Mouse (Mus musculus): Measurements from ENCODE around the gene Trpv6. TPM values are rescaled to one million over a fixed set of nuclear protein-coding genes. Genes with fewer than 3 reads are reported as not detected.
A peak's percentile ranks its signal among the peaks of the same experiment; 100 is the strongest.

Gene Trpv6
- polyA plus RNA-seq, 1 experiment from 2014 or later = 0.19 TPM

DNA sequence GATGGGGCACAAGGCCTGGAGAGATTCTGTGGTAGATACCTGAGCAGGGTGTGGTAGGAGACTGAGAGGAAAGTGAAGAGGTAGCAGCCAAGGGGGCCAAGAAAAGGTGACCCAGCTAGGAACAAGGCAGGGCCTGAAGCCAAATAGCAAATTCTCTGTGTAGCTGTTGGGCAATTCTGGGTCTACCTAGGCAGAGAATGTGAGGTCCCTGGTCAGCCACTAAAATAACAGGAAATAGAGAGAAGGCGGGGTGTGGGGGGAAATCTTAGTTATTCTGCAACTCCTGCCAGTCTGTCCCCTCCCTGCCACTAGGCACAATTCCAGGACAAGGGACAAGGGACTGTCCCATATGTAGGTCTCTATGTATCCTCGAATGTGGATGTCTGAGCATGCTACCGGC, 7.0 kb upstream of the Trpv6 start:
- Histone ChIP-seq H3K4me1 (no peaks in the 10 kb centered on the region), H3K4me3 (no peak overlapping the region), H3K9me3 (replicated peaks) (no peaks in the 10 kb centered on the region), H3K9ac (no peak overlapping the region), H3K4me2 (no peak overlapping the region), H3K27me3 (replicated peaks) (no peaks in the 10 kb centered on the region), H3K36me3 (no peaks in the 10 kb centered on the region), H3K27ac (no peak overlapping the region)
- no peak for ATAC-seq
- 78% methylated on average over 3 of the region's 3 CpGs for WGBS (ENCODE audit: insufficient replicate concordance)

DNA sequence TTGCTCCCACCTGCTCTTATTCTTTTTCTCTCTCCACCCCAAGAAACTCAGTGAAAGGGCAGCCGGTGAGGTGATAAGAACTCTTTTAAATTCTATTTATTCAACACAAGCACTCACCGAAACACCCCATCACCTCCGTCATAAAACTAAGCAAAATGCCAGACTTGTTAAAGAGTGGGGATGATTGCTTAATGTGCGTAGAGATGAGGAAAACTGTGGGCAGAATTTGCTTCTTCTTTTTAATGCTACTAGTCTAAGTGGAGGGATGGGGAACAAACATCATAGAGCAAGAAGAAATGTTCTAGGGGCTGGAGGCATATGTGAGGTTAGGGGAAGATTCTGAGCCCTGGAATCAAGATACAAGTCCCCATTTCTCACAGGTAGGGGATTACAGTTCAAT, 6.6 kb upstream of the Trpv6 start:
- Histone ChIP-seq H3K9ac (no peak overlapping the region), H3K9me3 (replicated peaks) (no peaks in the 10 kb centered on the region), H3K4me2 (no peak overlapping the region), H3K27ac (no peak overlapping the region), H3K36me3 (no peaks in the 10 kb centered on the region), H3K27me3 (replicated peaks) (no peaks in the 10 kb centered on the region), H3K4me1 (no peaks in the 10 kb centered on the region), H3K4me3 (no peak overlapping the region)
- 71% methylated on average over 4 of the region's 4 CpGs for WGBS (ENCODE audit: insufficient replicate concordance)
- no peak for ATAC-seq

DNA sequence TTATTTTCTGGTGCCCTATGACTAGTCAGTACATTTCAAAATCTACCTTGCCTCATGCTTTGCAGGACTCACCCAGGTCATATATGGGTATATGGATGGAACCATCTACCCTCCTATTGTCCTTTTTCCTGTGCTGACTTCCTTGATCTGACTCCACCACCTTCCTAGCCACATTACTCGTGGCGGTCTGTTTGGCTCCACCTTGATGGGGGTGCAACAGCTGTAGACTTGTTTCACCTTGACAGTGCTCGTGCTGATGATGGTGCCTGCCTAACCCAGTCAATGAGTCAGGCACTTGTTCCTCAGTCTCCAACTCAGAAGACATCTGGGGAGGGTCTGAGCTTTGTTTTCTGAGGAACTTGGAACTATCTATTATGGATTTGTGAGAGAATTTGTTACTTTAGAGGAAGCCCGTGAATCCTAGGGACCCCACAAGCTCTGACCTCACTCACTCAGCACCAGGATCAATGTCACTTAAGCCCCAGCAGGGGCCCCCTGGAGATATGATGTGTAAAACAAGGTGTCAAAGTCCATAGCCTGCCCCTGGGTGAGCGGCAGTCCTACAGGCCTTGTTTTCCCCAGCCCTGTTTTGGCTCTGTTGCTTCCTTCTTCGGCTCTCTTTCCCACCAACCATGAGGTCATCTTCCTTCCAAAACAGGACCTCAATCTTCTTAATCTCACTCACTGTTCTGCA, 5.1 kb upstream of the Trpv6 start:
- WGBS (ENCODE audit: insufficient replicate concordance) = 62% methylated on average over 6 of the region's 6 CpGs
- H3K9me3 ChIP-seq (replicated peaks) = no peaks in the 10 kb centered on the region
- no peak for ATAC-seq
- no peak overlapping the region for H3K4me2 ChIP-seq
- no peaks in the 10 kb centered on the region for H3K36me3 ChIP-seq
- H3K27me3 ChIP-seq (replicated peaks) = no peaks in the 10 kb centered on the region
- H3K4me1 ChIP-seq = no peaks in the 10 kb centered on the region
- no peak overlapping the region for H3K27ac ChIP-seq
- H3K9ac ChIP-seq = no peak overlapping the region
- no peak overlapping the region for H3K4me3 ChIP-seq

DNA sequence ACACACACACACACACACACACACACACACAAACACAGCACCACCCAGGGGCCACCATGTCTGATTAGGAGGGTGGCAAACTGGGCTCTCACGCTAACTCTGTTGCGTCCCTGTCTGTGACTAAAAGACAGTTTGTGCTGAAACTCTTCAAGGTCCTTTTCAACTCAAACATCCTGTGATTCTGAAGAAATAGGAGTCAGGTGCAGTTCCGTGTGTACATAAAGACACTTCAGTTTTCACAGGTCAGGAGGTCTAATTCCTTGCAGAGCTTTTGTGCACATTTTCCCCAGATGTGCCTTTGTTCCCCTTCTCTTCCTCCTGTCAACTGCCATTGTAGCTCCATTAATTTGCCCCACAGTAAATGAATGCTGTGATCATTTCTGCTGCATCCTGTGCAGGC, 4.2 kb upstream of the Trpv6 start:
- Histone ChIP-seq H3K27me3 (replicated peaks) (no peaks in the 10 kb centered on the region), H3K9me3 (replicated peaks) (no peaks in the 10 kb centered on the region), H3K4me2 (no peak overlapping the region), H3K4me3 (no peak overlapping the region), H3K4me1 (no peaks in the 10 kb centered on the region), H3K9ac (no peak overlapping the region), H3K36me3 (no peaks in the 10 kb centered on the region), H3K27ac (no peak overlapping the region)
- 73% methylated on average over 3 of the region's 3 CpGs for WGBS (ENCODE audit: insufficient replicate concordance)
- ATAC-seq = no peak

DNA sequence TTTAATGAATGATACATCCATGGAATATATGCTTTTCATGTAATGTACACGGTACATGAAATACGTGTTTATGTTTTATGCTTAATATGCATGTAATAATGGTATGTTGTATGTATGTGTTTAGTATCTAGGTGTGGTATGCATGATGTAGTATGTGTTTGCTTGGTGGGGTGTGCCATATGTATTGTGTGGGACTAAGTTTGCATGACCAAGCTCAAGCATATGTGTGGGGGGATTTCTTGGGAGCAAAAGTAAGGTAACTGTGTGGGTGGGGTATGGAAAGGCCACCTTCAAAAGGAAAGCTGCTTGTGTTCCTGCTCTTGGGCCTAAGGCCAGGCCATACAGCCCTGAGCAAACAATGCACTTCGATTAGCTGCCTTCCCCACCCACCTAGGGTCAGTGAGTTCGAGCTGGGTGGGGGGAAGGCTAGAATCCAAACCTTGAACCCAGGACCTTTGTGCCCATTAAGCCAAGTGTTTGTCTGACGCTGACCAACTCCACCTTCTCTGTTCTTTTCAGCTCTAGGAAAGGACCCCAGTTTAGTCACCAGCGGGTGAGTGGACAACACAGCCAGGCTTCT, 1.8 kb upstream of the Trpv6 start:
- H3K27ac ChIP-seq = no peak overlapping the region
- H3K9me3 ChIP-seq (replicated peaks) = no peaks in the 10 kb centered on the region
- H3K4me1 ChIP-seq = no peaks in the 10 kb centered on the region
- no peak overlapping the region for H3K4me2 ChIP-seq
- H3K27me3 ChIP-seq (replicated peaks) = no peaks in the 10 kb centered on the region
- no peaks in the 10 kb centered on the region for H3K36me3 ChIP-seq
- peak; percentile 37; the same call in 1 of the 2 replicates for ATAC-seq
- 52% methylated on average over 6 of the region's 6 CpGs for WGBS (ENCODE audit: insufficient replicate concordance)
- no peak overlapping the region for H3K9ac ChIP-seq
- H3K4me3 ChIP-seq = no peak overlapping the region

DNA sequence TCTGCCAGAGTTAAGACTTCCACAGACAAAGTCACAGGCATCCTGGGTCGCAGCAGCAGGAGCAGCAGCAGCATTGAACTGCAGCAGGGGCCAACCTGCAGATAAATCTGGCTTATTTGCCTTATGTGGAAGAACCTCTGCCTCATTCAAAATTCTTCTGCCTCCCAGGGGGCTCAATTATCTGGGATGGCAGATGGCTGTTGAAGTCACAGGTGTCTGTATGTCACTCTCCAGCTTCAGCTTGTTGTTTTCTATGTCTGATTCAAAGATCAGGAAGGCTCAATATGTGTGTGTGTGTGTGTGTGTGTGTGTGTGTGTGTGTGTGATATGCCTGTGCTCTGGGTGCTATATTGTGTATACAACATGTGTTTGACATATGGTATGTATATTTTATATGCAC, 1.2 kb upstream of the Trpv6 start:
- no peak overlapping the region for H3K4me2 ChIP-seq
- no peaks in the 10 kb centered on the region for H3K36me3 ChIP-seq
- no peaks in the 10 kb centered on the region for H3K4me1 ChIP-seq
- no peaks in the 10 kb centered on the region for H3K9me3 ChIP-seq (replicated peaks)
- no peak for ATAC-seq
- H3K27ac ChIP-seq = no peak overlapping the region
- 23% methylated on average over 1 of the region's 1 CpGs for WGBS (ENCODE audit: insufficient replicate concordance)
- no peak overlapping the region for H3K9ac ChIP-seq
- no peaks in the 10 kb centered on the region for H3K27me3 ChIP-seq (replicated peaks)
- no peak overlapping the region for H3K4me3 ChIP-seq

DNA sequence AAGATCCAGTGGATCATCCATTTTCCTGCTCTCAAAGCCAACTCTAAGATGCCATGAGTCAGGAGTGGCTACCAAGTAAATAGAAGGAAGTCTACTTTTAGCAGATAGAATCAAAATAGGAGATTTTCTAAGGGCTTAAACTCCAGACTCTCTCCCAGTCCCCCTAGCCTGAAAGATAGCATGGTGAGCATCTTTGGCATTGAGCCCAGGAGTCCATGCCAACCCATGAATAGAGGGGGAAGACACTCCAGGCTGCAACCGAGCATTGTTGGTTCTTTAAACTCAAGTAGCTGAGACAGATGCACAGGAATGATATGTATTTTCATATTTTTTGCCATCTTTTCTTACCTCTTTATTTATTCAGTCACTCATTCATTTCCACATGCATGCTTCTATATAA, 994 bp downstream of the Trpv6 start:
- H3K4me1 ChIP-seq = no peaks in the 10 kb centered on the region
- 52% methylated on average over 1 of the region's 1 CpGs for WGBS (ENCODE audit: insufficient replicate concordance)
- no peak overlapping the region for H3K9ac ChIP-seq
- ATAC-seq = no peak
- H3K9me3 ChIP-seq (replicated peaks) = no peaks in the 10 kb centered on the region
- no peak overlapping the region for H3K27ac ChIP-seq
- no peaks in the 10 kb centered on the region for H3K36me3 ChIP-seq
- no peak overlapping the region for H3K4me3 ChIP-seq
- no peaks in the 10 kb centered on the region for H3K27me3 ChIP-seq (replicated peaks)
- H3K4me2 ChIP-seq = no peak overlapping the region

DNA sequence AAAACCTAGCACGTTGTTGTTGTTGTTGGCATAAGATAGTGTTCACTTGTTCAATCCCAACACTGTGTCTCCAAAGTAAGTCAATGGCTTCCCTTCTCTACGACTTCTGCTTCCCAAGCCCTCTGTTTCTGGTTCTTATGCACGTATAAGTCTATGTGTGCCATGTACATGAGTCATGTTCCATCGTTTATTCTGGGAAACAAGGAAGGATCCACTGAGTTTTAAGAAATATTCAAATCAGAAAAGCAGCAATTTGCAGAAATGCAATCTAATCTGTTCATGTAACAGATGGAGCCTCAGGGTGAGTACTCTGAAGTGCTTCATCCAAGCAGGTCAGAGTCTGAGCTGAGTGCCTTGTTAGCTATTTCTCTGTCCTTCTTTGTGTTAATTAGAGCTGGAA, 4.7 kb downstream of the Trpv6 start:
- ATAC-seq = no peak
- Histone ChIP-seq H3K9me3 (replicated peaks) (no peaks in the 10 kb centered on the region), H3K4me3 (no peak overlapping the region), H3K4me2 (no peak overlapping the region), H3K9ac (no peak overlapping the region), H3K27ac (no peak overlapping the region), H3K4me1 (no peaks in the 10 kb centered on the region), H3K27me3 (replicated peaks) (no peaks in the 10 kb centered on the region), H3K36me3 (no peaks in the 10 kb centered on the region)
- 56% methylated on average over 4 of the region's 4 CpGs for WGBS (ENCODE audit: insufficient replicate concordance)

DNA sequence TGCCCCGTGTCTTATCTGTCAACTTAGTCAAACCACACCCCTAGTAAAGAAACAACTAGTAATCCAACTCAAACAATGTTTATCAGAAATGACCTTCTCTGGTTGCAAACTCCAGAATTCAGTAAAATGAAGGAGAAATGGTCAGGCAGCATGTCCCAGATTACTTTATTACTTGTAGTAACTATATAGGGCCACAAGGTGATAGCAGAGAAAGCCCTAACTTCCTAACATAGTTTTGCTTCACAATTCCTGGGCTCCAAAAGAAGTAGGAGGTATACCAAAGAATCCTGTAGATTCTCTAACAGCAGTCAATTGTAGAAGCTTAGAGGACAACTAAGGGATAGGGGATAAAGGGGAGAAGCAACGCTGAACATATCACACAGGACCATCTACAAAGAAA, 5.4 kb downstream of the Trpv6 start:
- Histone ChIP-seq H3K4me1 (no peaks in the 10 kb centered on the region), H3K27ac (no peak overlapping the region), H3K4me2 (no peak overlapping the region), H3K9ac (no peak overlapping the region), H3K9me3 (replicated peaks) (no peaks in the 10 kb centered on the region), H3K4me3 (no peak overlapping the region), H3K36me3 (no peaks in the 10 kb centered on the region), H3K27me3 (replicated peaks) (no peaks in the 10 kb centered on the region)
- ATAC-seq = no peak
- WGBS (ENCODE audit: insufficient replicate concordance) = 46% methylated on average over 2 of the region's 2 CpGs

DNA sequence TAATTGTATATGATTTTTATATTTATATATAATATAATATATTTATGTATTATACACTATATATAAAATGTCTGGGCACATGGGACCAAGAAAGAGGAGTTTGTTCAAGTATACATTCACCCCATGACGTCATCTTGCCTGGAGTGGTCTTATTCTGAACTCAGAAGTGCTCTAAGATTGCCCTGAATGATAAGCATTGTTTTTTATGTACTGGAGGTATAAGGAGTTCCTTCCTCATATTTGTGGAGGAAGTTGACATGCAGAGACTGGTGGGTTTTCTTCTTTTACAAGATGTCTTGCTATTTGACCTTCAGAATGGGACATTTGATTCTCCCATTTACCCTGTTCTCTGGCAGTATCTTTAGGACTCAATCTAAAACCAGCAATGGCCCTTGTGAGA, 8.0 kb downstream of the Trpv6 start:
- H3K9me3 ChIP-seq (replicated peaks) = no peaks in the 10 kb centered on the region
- H3K27ac ChIP-seq = no peak overlapping the region
- WGBS (ENCODE audit: insufficient replicate concordance) = 35% methylated on average over 1 of the region's 1 CpGs
- no peak overlapping the region for H3K4me2 ChIP-seq
- no peaks in the 10 kb centered on the region for H3K4me1 ChIP-seq
- no peak overlapping the region for H3K4me3 ChIP-seq
- no peaks in the 10 kb centered on the region for H3K36me3 ChIP-seq
- H3K27me3 ChIP-seq (replicated peaks) = no peaks in the 10 kb centered on the region
- H3K9ac ChIP-seq = no peak overlapping the region
- no peak for ATAC-seq

DNA sequence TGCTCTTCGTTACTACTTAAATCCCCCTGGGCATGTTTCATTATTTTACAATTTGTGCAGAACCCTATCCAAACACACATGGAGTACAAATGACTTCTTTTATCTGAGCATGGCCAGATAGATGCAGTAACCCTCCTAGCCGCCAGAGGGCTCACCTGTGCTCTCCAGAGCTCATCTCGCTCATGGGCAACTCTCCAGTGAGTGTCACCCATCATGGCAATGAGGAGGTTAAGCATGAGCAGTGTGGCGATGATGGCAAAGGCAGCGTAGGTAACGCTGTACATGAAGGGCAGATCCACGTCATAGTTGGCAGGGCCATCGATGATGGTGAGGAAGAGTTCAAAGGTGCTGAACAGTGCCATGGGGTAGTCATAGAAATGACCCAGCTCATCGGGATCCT, 13.5 kb downstream of the Trpv6 start:
- peak; percentile 42; the same call in 1 of the 2 replicates for ATAC-seq
- 58% methylated on average over 9 of the region's 9 CpGs for WGBS (ENCODE audit: insufficient replicate concordance)
- H3K27me3 ChIP-seq (replicated peaks) = no peaks in the 10 kb centered on the region
- no peaks in the 10 kb centered on the region for H3K36me3 ChIP-seq
- 0 out of 2 replicates have a peak, but pooled peaks cover 3% of the 10 kb centered on the region for H3K4me1 ChIP-seq
- no peak overlapping the region for H3K4me2 ChIP-seq
- H3K4me3 ChIP-seq = no peak overlapping the region
- H3K9me3 ChIP-seq (replicated peaks) = no peaks in the 10 kb centered on the region
- H3K27ac ChIP-seq = no peak overlapping the region
- no peak overlapping the region for H3K9ac ChIP-seq

DNA sequence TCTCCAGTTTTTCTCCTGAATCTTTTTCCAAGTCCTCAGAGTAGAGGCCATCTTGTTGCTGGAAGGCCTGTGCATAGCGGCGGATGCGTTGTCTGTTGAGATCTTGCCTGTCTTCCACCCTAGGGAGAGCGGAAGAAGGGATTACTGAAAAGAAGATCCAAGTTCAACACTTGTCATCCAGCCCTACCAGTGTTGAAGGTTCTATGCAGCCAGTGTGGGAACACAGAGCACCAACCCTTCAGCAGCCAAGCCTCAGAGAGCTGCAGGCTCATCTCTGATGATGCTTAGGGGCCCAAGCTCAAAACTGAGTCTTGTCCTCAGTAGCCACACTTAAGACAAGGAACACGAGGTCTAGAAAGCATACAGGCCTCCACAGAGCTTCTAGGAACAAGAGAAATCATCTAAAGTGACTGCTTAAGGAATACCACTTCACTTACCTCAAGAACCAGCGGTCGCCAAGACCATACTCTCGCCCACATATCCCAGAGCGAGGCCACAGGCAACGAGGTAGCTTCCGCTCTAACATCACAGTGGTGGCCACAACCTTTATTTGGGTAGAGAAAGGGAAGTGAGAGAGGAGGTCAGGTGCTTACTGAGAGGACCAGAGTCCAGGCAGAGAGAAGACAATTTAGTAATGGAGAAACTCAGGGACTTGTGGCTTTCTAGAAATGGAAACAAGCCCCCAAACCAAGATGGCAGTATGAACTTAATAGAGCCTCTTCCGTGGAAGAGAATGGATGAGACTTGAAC, 14.8 kb downstream of the Trpv6 start:
- Histone ChIP-seq H3K27ac (no peak overlapping the region), H3K27me3 (replicated peaks) (no peaks in the 10 kb centered on the region), H3K36me3 (no peaks in the 10 kb centered on the region), H3K4me2 (no peak overlapping the region), H3K4me3 (no peak overlapping the region), H3K4me1 (0 out of 2 replicates have a peak, but pooled peaks cover 3% of the 10 kb centered on the region), H3K9me3 (replicated peaks) (no peaks in the 10 kb centered on the region), H3K9ac (no peak overlapping the region)
- ATAC-seq = no peak
- WGBS (ENCODE audit: insufficient replicate concordance) = 71% methylated on average over 12 of the region's 12 CpGs
